Mouse (Mus musculus) forebrain, embryonic 13.5 days (tissue): ENCODE measurements around the gene Tmem63a. TPM values are rescaled to one million over a fixed set of nuclear protein-coding genes. Genes with fewer than 3 reads are reported as not detected.
"Not testable (repeated sequence)": the region's sequence is repeated elsewhere in the genome, so short reads cannot be mapped to it uniquely, and the experiment has no call there.

Experiments used
- ATAC-seq: fragments of 200-750 bp; cut with Nextera tagmentation; 2 replicates; pipeline ENCODE4 v1.8.0; 2017
- H3K27ac ChIP-seq: fragments of 300-500 bp; sonication (generic); 2 replicates; pipeline ENCODE4 v1.5.1; 2015; ENCODE audit warnings: inconsistent platforms, mild to moderate bottlenecking, moderate library complexity
- H3K27me3 ChIP-seq: fragments of 300-500 bp; sonication (generic); 2 replicates; pipeline ENCODE4 v1.6.1; 2015; ENCODE audit warnings: mild to moderate bottlenecking, inconsistent platforms
- H3K36me3 ChIP-seq: fragments of 300-500 bp; sonication (generic); 2 replicates; pipeline ENCODE4 v1.6.1; 2015; ENCODE audit warnings: mild to moderate bottlenecking, inconsistent platforms; ENCODE audit not compliant: poor library complexity, severe bottlenecking
- H3K4me1 ChIP-seq: fragments of 300-500 bp; sonication (generic); 2 replicates; pipeline ENCODE4 v1.6.1; 2015; ENCODE audit warnings: inconsistent platforms
- H3K4me2 ChIP-seq: fragments of 300-500 bp; sonication (generic); 2 replicates; pipeline ENCODE4 v1.6.1; 2015; ENCODE audit warnings: inconsistent platforms, mild to moderate bottlenecking, moderate library complexity
- H3K4me3 ChIP-seq: fragments of 300-500 bp; sonication (generic); 2 replicates; pipeline ENCODE4 v1.5.1; 2015; ENCODE audit warnings: mild to moderate bottlenecking, inconsistent platforms
- H3K9ac ChIP-seq: fragments of 300-500 bp; sonication (generic); 2 replicates; pipeline ENCODE4 v1.6.1; 2015; ENCODE audit warnings: mild to moderate bottlenecking, inconsistent platforms
- H3K9me3 ChIP-seq: fragments of 300-500 bp; sonication (generic); replicated peaks from 2 replicates; pipeline ENCODE4 v1.6.1; 2016; ENCODE audit warnings: inconsistent platforms
- WGBS: fragments of 180-500 bp; shearing (Covaris S2); methylation state at CpG from one replicate; pipeline ENCODE4 v1.1.7; 2015; 5-methylcytosine and 5-hydroxymethylcytosine counted together
- polyA plus RNA-seq: library from polyadenylated mRNA; unstranded; fragments of >200 nt; fragmentation: Nextera tagmentation; extraction: Ambion mirVana; gene quantifications from 2 replicates; pipeline ENCODE4 v1.2.1, GENCODE M21; 2015

Gene Tmem63a
- 0.88 and 1.4 TPM in 2 replicates for polyA plus RNA-seq

DNA sequence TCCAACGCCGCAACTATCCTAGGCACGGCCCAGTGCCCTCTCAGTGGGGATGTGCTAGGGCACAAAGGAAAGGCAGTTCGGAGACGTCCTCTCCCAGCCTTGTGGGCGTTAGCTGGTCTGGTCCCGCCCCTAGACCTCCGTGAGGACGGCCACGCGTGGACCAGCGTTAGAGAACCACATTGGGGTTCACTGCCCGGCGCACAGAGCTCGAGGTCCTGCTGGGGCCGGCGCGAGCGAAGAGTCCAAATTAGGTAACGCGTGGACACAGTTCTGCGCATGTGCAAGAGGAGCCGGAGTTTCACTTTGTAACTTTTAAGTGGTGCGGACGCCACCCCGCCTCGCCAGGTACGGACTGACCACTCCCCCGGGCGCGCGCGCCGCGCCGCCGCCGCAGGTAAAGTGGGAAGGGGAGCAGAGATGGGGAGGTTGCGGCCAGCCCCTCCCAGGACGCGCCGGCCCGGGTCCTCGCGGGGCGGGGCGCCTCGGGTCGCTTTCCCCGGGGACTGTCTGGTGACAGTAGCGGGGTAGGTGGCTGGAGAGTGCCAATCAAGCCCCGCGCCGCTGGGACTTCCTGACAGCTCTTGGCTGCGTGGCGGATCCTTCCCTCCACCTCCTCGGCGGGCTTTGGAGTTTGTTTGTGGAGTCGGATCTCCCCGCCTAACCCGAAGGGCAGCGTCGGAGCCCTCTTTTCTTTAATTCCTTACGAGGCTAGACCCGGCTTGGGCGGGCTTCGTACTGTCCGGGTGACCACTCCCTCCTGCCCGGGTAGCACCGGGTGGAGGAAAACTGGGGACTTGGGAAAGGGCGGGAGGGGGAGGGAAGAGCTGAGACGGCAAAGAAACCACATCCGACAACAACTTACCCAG lies at the start of gene Tmem63a:
Gene Tmem63a (plus strand): TSS at position 179 of the 866 bp plus-strand sequence.
- H3K4me2 ChIP-seq: peak within 1 kb of the TSS; percentile 90
- peaks cover 26% of the 10 kb centered on the region for H3K4me1 ChIP-seq
- H3K36me3 ChIP-seq: no peaks in the 10 kb centered on the region
- peaks cover 62% of the 10 kb centered on the region for H3K27me3 ChIP-seq
- H3K4me3 ChIP-seq: peak within 1 kb of the TSS; percentile 75
- WGBS: under 1% methylated on average over 73 of the region's 73 CpGs
- H3K9ac ChIP-seq: peak within 1 kb of the TSS; percentile 61
- no peaks in the 10 kb centered on the region for H3K9me3 ChIP-seq
- H3K27ac ChIP-seq: no peak within 1 kb of the TSS
- peak; percentile 70 for ATAC-seq

DNA sequence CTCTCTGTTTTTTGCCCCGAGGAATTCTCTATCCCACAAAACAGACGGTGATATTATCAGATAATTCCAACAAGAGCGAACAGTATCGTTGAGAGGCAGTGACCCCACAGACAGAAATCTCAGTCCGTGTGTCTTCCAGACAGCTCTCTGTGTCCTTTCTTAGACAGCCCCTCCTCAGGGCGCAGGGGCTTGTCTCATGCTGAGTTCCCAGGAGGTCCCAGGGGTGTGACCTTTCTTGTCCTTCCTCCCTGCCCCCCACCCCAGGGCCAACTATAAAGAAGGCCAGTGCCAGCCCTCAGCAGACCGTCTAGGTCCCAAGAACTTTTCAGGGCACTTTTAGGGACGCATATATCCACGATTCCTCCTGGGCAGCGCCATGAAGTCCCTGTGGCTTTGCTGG lies 49.3 kb upstream of the Tmem63a start, which contains the start of gene Lefty2:
Gene Lefty2 (plus strand): TSS at position 301 of the 400 bp plus-strand sequence.
- Histone ChIP-seq H3K4me2 (peak within 1 kb of the TSS; percentile 46), H3K4me3 (no peak within 1 kb of the TSS), H3K9me3 (no peaks in the 10 kb centered on the region), H3K27ac (no peak within 1 kb of the TSS), H3K9ac (no peak within 1 kb of the TSS), H3K27me3 (peaks cover 37% of the 10 kb centered on the region), H3K4me1 (peaks cover 13% of the 10 kb centered on the region), H3K36me3 (no peaks in the 10 kb centered on the region)
- ATAC-seq: no peak
- 67% methylated on average over 10 of the region's 10 CpGs for WGBS

DNA sequence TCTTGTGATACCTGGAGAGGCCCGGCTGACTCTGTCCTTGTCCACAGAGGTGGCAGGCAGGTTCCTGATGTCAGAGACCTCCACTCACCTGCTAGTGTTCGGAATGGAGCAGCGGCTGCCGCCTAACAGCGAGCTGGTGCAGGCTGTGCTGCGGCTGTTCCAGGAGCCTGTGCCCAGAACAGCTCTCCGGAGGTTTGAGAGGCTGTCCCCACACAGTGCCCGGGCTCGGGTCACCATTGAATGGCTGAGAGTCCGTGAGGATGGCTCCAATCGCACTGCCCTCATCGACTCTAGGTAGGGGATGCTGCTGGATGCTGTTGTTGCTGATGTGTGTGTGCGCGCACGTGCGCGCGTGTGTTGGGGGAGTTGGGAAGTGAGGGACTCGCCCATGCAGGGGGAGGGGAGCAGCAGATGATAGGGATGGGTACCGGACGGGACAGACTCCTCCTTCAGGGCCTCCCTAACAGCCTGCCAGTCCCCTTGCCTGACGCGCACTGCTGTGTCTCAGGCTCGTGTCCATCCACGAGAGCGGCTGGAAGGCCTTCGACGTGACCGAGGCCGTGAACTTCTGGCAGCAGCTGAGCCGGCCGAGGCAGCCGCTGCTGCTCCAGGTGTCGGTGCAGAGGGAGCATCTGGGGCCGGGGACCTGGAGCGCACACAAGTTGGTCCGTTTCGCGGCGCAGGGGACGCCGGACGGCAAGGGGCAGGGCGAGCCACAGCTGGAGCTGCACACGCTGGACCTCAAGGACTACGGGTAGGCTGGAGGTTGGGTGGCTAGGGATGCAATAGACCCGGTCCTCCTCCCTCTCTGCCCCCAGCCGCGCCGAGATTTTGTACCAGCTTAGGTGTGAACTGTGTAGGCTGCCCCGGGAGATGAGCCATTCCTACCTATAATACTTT lies 47.8 kb upstream of the Tmem63a start:
- H3K9me3 ChIP-seq, H3K4me1 ChIP-seq, H3K27ac ChIP-seq, H3K36me3 ChIP-seq, ATAC-seq: not testable (repeated sequence)
- 4% methylated on average over 47 of the region's 51 CpGs for WGBS
- H3K9ac ChIP-seq: 0 out of 2 replicates have a peak overlapping the region, but pooled peaks have one; percentile 30
- peaks cover 37% of the 10 kb centered on the region for H3K27me3 ChIP-seq
- peak overlapping the region; percentile 22 for H3K4me3 ChIP-seq
- H3K4me2 ChIP-seq: peak overlapping the region; percentile 46

DNA sequence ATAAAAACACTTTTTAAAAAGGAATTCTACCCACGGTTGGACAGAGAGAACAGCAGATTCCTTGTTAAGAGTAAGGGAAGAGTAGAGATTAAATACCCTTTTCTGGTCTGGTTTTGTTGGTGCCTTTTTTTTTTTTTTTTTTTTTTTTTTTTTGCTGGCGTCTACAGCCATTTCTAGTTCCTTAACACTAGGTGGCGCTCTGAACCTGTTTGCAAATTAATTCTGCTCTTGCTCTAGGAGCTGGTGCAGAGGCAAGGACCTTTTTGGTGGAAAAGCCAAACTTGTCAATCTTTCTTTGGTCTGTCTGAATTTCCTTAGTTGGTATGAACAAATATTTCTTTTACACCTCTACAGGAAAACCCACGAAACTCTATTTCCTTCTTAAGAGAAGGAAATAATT lies 41.0 kb upstream of the Tmem63a start:
- no peak overlapping the region for H3K9ac ChIP-seq
- H3K4me2 ChIP-seq: no peak overlapping the region
- H3K4me1 ChIP-seq: peaks cover 20% of the 10 kb centered on the region
- 2% methylated on average over 4 of the region's 4 CpGs for WGBS
- H3K36me3 ChIP-seq: peaks cover 3% of the 10 kb centered on the region
- H3K27ac ChIP-seq: no peak overlapping the region
- 0 out of 2 replicates have a peak, but pooled peaks cover 2% of the 10 kb centered on the region for H3K27me3 ChIP-seq
- H3K9me3 ChIP-seq: no peaks in the 10 kb centered on the region
- H3K4me3 ChIP-seq: no peak overlapping the region
- ATAC-seq: no peak

DNA sequence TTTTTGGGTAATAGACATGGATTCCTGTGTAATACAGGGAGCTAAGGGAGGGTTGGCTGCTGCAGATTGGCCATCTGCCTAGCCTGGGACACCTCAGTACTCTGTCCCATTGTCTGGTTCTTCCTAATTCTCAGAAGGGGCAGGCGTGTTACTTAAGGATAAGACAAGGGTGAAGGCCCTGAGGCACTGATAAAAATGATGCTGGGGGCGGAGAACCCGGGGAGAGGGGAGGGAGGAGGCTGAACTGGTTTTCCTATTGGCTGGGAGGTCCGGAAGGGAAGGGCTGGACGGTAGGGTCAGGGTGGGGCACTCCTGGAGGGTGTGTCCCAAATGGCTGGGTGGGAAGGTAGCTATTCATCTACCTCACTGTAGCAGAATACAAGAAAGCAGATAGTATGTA lies 39.2 kb upstream of the Tmem63a start:
- 39% methylated on average over 5 of the region's 5 CpGs for WGBS
- Histone ChIP-seq H3K27me3 (no peaks in the 10 kb centered on the region), H3K4me1 (peaks cover 26% of the 10 kb centered on the region), H3K27ac (no peak overlapping the region), H3K9ac (no peak overlapping the region), H3K36me3 (peaks cover 21% of the 10 kb centered on the region), H3K4me3 (no peak overlapping the region), H3K4me2 (no peak overlapping the region), H3K9me3 (no peaks in the 10 kb centered on the region)
- no peak for ATAC-seq

DNA sequence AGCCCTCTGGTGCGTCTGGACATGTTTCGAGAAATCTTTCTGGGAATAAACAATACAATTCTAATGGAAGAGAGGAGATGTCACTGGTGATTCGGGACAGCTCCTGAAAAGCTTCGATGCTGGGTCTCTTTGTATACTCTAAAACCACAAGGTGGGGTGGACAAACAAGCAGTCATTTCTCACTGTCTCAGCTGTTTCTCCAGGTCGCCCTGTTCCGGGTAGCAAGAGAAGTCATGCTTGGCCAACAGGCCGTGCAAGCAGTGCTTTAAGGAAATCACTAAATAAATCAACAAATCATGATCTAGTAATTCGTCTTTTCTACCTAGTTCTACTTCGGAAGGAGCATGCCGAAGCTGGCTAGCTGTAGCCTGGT lies 38.5 kb upstream of the Tmem63a start:
- 36% methylated on average over 10 of the region's 10 CpGs for WGBS
- H3K4me2 ChIP-seq: peak overlapping the region; percentile 92
- H3K4me3 ChIP-seq: peak overlapping the region; percentile 88
- no peaks in the 10 kb centered on the region for H3K27me3 ChIP-seq
- peaks cover 29% of the 10 kb centered on the region for H3K36me3 ChIP-seq
- peak overlapping the region; percentile 95 for H3K9ac ChIP-seq
- no peaks in the 10 kb centered on the region for H3K9me3 ChIP-seq
- peak overlapping the region; percentile 49; the same call in 1 of the 2 replicates for H3K27ac ChIP-seq
- no peak for ATAC-seq
- peaks cover 26% of the 10 kb centered on the region for H3K4me1 ChIP-seq

DNA sequence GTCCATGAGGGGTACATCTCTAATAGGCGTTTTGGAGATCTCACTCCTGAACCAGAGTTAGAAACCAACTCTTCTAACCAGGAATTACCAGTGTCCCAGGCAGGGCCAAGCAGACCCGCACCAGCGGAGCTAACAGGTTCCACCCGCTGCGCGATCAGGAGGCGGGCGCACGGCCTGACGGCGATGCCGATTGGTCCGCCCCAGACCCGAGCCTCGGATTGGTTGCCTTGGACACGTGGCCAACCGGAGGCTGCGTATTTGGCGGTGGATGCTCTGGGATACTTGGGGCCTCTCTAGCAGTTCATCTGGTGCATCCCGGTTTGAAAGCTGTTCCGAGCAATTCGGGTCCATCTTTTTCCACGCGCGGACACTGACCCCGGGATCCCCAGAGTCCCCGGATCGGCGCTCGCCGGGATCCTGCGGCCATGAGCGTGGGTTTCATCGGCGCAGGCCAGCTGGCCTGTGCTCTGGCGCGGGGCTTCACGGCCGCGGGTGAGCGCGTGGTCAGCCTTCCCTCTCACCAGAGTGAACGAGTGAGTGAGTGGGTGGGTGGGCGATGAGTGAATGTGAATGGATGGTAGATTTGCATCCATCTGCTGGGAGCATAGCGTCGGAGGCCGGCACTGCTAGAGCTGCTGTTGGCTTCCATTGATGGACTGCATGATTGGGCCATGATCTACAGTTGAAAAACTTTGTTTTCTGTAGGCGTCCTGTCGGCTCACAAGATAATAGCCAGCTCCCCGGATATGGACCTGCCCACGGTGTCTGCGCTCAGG lies 37.9 kb upstream of the Tmem63a start, which contains the start of gene Pycr2:
Gene Pycr2 (plus strand): TSS at position 255 of the 776 bp plus-strand sequence.
- under 1% methylated on average over 52 of the region's 52 CpGs for WGBS
- Histone ChIP-seq H3K27me3 (no peaks in the 10 kb centered on the region), H3K4me2 (peak within 1 kb of the TSS; percentile 92), H3K9ac (peak within 1 kb of the TSS; percentile 95), H3K36me3 (peaks cover 34% of the 10 kb centered on the region), H3K9me3 (no peaks in the 10 kb centered on the region), H3K27ac (peak within 1 kb of the TSS; percentile 78), H3K4me1 (peaks cover 26% of the 10 kb centered on the region), H3K4me3 (peak within 1 kb of the TSS; percentile 88)
- ATAC-seq: peak; percentile 99

DNA sequence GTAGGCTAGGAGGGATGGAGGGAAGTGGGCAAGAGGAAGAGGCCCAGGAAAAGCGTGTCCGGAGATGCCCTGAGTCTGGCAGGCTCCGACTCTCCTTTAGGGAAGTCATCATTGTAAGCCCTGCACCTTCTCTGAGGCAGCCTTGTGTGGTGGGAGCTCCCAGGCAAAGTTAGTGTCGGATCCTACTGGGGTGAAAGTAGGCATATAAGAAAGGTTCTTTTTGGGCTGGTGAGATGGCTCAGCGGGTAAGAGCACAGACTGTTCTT lies 37.4 kb upstream of the Tmem63a start:
- H3K9me3 ChIP-seq: no peaks in the 10 kb centered on the region
- peaks cover 26% of the 10 kb centered on the region for H3K4me1 ChIP-seq
- peak overlapping the region; percentile 95 for H3K9ac ChIP-seq
- H3K27me3 ChIP-seq: no peaks in the 10 kb centered on the region
- H3K4me2 ChIP-seq: peak overlapping the region; percentile 92
- 2% methylated on average over 5 of the region's 5 CpGs for WGBS
- peak overlapping the region; percentile 78 for H3K27ac ChIP-seq
- ATAC-seq: 0 out of 2 replicates have a peak, but pooled peaks have one; percentile 3
- H3K4me3 ChIP-seq: peak overlapping the region; percentile 88
- peaks cover 36% of the 10 kb centered on the region for H3K36me3 ChIP-seq

DNA sequence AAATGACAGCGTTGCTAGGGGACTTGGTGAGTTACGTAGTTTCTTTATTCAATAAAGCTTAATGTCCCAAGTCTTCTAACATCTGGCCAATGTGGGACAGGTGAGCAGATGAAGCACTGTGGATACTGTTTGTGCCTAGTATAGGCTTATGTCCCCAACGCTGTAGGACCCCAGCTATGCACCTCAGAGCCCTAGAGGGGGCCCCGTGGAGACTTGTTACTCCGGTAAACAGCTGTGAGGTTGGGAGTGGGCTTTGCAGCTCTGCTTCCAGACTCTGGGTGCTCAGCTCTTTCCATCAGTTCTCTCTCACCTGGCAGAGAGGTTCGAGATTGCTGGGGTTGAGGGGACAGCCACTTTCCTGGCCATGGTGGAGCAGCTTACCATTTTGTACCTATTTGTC lies 36.8 kb upstream of the Tmem63a start:
- H3K27me3 ChIP-seq: no peaks in the 10 kb centered on the region
- peak overlapping the region; percentile 92 for H3K4me2 ChIP-seq
- H3K4me3 ChIP-seq: peak overlapping the region; percentile 88
- no peaks in the 10 kb centered on the region for H3K9me3 ChIP-seq
- H3K4me1 ChIP-seq: peaks cover 26% of the 10 kb centered on the region
- no peak overlapping the region for H3K27ac ChIP-seq
- ATAC-seq: no peak
- WGBS: 68% methylated on average over 6 of the region's 6 CpGs
- peak overlapping the region; percentile 95 for H3K9ac ChIP-seq
- peaks cover 36% of the 10 kb centered on the region for H3K36me3 ChIP-seq

DNA sequence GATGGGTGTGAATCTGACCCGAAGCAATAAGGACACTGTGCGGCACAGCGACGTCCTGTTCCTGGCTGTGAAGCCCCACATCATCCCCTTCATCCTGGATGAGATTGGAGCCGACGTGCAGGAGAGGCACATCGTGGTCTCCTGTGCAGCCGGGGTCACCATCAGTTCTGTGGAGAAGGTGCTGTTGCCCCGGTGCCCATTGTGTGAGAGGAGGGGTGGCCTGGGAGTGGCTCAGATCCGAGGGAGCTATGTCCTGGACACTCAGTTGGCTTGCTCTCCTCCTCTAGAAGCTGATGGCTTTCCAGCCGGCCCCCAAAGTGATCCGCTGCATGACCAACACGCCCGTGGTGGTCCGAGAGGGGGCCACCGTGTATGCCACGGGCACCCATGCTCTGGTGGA lies 36.3 kb upstream of the Tmem63a start:
- no peaks in the 10 kb centered on the region for H3K9me3 ChIP-seq
- 95% methylated on average over 17 of the region's 17 CpGs for WGBS
- H3K27me3 ChIP-seq: no peaks in the 10 kb centered on the region
- H3K4me2 ChIP-seq: peak overlapping the region; percentile 92
- H3K4me3 ChIP-seq: peak overlapping the region; percentile 88; the same call in 1 of the 2 replicates
- peak overlapping the region; percentile 95 for H3K9ac ChIP-seq
- H3K4me1 ChIP-seq: peaks cover 26% of the 10 kb centered on the region
- H3K36me3 ChIP-seq: peaks cover 36% of the 10 kb centered on the region
- no peak for ATAC-seq
- no peak overlapping the region for H3K27ac ChIP-seq

DNA sequence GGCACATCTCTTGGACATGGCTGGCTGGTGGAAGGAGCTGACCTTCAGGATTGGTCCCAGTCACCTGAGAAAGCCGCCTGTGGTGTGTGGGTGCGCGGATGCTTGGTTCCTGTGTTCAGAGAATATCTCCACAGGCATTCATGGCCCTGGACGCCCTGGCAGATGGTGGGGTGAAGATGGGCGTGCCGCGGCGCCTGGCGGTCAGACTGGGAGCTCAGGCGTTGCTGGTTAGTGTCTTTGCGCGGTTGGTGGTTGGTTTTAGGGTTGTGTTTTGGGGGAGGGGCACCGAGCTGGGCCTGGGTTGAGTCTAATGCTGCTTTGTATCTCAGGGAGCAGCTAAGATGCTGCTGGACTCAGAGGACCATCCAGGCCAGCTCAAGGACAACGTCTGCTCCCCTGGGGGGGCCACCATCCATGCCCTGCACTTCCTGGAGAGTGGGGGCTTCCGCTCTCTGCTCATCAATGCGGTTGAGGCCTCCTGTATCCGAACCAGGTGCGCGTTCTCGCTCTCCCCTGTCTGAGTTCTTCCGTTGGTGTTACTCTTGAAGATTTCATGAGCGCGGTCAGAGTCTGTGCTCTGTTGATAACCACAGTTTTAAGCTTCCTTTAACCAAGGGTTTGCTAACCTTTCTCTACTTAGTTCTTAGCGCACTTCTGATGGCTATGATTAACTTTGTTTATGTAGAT lies 35.5 kb upstream of the Tmem63a start:
- Histone ChIP-seq H3K9ac (no peak overlapping the region), H3K4me2 (no peak overlapping the region), H3K4me1 (peaks cover 26% of the 10 kb centered on the region), H3K27ac (no peak overlapping the region), H3K9me3 (no peaks in the 10 kb centered on the region), H3K4me3 (no peak overlapping the region), H3K27me3 (no peaks in the 10 kb centered on the region), H3K36me3 (peaks cover 36% of the 10 kb centered on the region)
- no peak for ATAC-seq
- 94% methylated on average over 24 of the region's 24 CpGs for WGBS
